Mouse (Mus musculus) left cerebral cortex, adult 8-10 months (tissue): ENCODE measurements around the gene Rbfox1. TPM values are rescaled to one million over a fixed set of nuclear protein-coding genes. Genes with fewer than 3 reads are reported as not detected.

Experiments
- DNase-seq, 2 experiments: peaks; one replicate each; pipeline ENCODE4 v3.0.0; 2022; ENCODE audit warnings: low spot score in 2 of 2
- total RNA-seq, 4 experiments: library from RNA; stranded (reverse); gene quantifications; 2 replicates each; pipeline ENCODE4 v1.2.4; 2022

The Rbfox1 gene
- total RNA-seq, 4 experiments from 2014 or later = 293 to 314 (median 299) TPM

DNA sequence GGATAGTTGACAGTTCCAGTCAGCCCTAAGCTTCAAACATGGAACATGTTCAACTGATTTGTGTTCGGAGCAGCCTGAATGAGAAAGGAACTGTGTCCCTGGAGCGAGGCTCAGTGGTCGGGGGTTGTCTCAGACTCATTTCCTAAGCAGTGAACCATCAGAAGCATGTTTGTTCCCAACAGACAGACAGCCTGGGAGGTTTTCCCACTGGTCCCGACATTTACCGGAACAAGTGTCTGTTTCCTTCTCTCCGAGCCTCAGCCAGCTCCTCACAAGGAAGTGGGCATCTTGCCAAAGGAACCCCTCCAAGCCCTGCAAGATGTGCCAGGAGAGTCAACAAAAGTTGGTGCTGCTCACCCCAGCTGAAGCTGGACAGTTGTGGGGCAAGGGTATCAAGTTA is 1022.4 kb downstream of the Rbfox1 start:
- no peak for DNase-seq

- no peak for DNase-seq
Measured at GRCm38 (mm10) chr16:6914531-6914930, 1029.4 kb downstream of the Rbfox1 start.

DNA sequence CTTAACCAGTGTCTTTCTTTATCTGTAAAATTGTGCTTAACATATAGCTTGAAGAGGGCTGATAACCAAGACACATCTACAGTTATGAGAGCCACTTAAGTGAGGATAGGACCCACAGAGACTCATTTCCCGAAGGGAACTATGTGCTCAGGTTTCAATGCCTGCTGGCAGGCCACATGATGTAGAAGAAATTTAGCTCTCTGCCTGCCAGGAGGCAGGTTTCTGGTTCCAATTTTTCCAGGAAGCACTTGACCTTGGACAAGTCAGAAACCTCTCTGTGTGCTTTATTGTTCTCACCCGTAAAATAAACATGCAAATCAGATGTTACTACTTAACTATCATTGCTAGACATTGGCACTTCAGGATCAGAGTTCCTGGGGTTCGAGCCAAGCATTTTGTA is 1033.5 kb downstream of the Rbfox1 start:
- no peak for DNase-seq

- DNase-seq = no peak
Measured at GRCm38 (mm10) chr16:6919681-6920080, 1034.5 kb downstream of the Rbfox1 start.

GRCm38 (mm10) chr16:6927661-6928060 is 1042.5 kb downstream of the Rbfox1 start:
- no peak for DNase-seq

- no peak for DNase-seq
Measured at GRCm38 (mm10) chr16:6930795-6931194, 1045.6 kb downstream of the Rbfox1 start.

DNA sequence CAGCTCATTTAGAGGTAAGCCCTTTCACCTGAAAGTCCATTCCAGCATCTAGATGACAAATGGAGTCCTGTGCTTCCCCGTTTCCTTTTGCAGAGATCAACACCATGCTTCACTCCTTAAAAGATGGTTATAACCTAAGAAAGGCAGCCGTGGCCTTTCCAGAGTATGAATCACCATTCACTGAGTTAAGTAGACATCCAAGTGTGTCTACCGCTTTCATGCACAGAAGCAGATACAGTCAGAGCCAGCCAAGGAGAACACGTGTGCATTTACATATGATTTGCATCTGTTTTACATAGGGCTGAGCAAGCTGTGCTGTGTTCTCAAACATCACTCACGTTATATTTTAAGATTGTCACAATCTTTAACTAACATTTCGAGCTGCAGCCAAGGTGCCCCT is 1061.0 kb downstream of the Rbfox1 start:
- peak in 1 of 2 experiments; percentile 68 for DNase-seq

DNA sequence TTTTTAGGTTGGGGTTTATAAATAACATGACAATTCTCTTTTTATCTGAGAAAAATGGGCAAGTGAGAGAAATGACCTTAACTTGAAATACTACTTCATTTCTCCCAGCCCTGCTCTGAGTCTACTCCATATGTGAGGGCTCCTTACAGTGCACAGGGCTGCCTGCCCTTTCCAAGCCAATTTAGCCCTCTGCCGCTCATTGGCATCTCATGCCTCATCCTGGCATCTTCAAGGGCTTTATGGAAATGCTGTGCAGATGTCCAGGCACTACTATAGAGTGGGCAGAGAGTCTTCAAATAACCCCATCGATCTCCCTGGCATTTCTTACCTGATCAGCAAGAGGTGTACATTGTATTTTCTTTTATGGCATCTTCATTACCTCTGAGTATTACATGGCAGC is 1064.5 kb downstream of the Rbfox1 start:
- no peak for DNase-seq

DNA sequence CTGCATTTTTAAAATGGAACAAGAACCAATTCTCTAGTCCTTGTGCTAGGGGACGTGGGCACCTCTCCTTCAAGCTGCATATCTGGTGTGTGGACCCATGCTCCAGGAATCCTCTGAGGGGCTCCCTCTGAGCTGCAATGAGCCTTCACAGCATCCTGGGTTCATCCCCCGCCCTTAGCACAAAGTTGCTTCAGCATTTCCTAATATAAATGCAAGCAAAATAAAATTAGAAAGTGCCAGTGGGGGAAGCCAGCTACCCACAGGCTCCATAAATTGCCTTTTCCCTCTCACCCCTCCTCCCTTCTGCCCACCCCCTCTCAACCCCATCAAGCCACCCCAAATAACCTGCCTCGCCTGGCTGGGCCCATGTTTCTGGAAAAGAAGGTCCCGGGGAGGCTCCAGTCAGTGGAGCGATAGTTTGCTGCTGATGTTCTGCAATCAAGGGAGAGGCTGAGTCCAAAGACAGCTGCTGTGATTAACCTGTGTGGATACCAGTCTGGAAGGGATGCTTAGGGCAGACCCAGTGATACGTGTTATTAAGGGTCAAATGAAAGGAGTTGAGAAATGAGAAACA is 1070.0 kb downstream of the Rbfox1 start:
- DNase-seq = peak in 1 of 2 experiments; percentile 22

DNA sequence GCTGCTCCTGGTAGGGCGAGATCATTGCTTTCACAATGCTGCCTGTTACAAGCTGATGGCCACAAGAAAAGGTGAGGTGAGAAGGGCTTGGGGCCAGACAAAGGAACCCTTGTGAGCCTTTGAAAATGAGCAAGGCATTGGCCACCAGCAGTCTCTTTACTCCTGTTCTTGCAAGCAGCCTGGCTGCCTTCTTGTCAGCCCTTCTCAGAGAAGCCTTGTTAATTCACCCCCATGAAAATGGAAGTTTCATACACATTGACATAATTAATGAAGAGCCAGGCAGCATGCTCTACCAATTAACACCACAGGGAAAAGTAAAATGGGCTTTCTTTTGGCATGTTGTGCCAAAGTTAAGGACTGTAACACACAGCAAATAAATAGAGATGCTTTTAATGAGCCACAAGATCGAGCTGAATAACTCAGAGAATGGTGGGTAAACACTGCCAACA is 1076.8 kb downstream of the Rbfox1 start:
- no peak for DNase-seq

DNA sequence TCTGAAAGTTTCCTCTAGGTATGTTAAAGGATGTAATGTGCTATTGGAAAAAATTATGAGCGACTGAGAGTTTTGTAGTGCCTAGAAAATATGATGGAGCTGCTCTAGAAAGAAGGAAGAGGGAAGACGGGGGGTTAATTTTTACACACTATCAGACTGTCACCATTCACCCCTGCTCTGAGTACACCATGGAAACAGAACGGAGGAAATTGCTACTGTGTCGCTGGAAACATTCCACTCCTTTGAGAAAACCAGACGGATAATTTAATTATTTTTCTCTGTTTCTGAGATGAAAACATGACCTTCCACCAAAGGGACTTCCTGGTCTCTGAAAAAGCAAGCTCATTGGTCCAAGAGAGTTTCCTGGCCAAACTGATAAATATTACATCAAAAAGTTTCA is 1077.4 kb downstream of the Rbfox1 start:
- no peak for DNase-seq

DNA sequence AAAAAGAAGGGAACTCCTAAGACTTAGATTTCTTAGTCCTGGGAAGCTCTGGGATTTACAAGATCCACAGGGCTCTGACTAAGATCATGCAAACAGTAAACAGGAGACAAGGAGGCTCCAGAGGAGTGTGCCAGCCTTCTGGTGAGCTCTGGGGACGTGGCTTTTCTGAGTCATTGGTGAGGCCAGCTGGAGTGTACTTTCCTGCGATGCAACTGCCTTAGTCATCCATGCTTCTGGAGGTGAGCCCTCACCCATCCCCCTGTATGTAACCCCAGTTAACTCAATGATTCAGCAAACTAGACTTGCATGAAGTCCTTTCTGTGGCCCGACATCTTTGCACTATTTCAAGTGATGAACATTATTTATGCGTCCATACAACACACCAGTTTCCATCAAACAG is 1078.4 kb downstream of the Rbfox1 start:
- DNase-seq = peak in 1 of 2 experiments; percentile 71

DNA sequence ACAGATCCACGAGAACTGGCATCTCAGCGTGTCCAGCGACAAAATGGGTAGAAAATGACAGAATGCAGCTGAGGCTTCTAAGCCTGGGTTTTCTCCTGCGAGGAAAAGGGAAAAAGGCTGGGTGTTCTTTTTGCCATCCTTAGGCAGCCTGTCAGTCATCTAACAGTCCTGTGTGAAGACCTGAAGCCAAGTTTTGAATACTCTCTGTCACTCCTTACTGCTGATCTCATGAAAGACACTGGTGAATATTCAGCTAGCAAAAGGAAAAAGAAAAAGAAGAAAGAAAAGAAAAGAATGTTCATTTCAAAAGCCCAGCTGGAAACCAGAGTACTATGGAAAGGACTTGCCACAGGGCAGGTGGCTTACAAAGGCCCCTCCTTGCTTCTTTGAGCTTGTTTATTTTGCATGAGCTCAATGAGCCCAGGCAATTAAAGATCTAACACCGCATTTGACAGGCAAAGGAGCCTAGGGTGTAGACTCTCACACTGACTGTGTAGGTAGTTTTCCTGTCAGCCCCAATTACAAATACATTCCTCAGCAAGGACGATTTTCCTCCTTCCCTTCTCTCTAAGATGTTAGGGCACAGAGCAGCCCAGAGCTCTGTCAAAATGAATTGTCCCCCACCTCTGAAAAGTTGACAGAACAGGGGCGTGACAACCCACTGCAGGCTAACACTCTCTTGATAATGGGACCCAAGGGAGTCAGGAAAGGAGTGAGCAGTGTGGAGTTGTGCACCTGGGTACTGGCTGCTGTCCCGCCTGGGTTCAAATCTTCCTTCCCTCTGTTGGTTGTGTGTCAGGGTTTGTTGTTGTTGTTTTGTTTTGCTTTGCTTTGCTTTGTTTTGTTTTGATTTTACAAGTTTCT is 1079.8 kb downstream of the Rbfox1 start:
- no peak for DNase-seq

DNA sequence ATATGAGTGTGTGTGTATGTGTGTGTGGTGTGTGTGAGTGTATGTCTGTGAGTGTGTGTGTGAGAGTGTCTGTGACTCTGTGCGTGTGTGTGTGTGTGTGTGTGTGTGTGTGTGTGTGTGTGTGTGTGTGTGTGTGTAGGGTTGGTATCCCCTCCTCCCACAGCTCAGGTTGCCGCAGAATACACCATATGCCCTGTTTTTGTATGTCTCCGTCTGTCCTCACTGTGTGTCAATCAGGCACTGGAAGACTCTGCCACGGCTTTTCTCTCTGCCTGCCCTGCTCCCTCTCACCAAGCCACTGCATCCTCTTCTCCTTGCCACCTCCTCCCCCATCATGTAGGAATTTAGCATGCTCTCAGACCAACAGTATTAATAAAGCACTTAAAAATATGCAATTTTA is 1084.8 kb downstream of the Rbfox1 start:
- DNase-seq = no peak

GRCm38 (mm10) chr16:6976341-6976740 is 1091.2 kb downstream of the Rbfox1 start:
- DNase-seq = no peak

GRCm38 (mm10) chr16:6983947-6984346 is 1098.8 kb downstream of the Rbfox1 start:
- no peak for DNase-seq

GRCm38 (mm10) chr16:6986031-6986430 is 1100.9 kb downstream of the Rbfox1 start:
- DNase-seq = peak in 1 of 2 experiments; percentile 24

GRCm38 (mm10) chr16:6986494-6986893 is 1101.3 kb downstream of the Rbfox1 start:
- no peak for DNase-seq

DNA sequence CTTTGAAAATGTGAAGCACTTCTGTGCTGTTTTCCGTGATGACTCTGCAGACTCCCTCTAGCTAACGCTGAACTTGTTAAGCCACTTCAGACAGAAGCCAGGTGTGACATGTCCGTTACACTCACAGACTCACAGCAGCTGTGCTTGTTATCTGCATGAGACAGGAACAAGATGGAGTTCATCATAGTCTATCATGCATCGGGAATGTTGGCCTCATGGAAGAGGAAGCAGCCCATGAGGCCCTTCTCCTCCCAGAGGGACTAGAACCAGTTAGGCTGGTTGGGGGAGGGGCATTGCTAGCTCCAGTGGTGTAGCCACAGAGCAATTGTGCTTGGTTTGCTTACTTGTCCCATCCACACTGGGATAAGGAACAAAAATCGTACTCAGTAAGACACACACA is 1107.1 kb downstream of the Rbfox1 start:
- DNase-seq = no peak

DNA sequence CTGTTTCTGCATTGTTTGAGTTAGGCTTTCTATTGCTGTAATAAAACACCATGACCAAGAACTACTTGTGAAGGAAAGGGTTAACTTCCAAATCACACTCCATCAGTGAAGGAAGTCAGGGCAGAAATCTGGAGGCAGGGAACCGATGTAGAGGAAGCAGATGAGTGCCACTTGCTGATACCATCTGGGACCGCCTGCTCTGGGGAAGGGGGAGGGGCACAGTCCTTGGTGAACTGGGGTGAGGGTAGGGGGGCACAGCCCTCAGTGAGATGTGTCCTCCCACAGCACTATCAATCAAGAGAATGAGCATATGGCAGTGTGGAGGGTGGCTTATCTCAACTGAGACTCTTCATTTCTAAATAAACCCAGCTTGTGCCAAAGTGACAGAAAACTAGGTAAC is 1108.0 kb downstream of the Rbfox1 start:
- no peak for DNase-seq

- DNase-seq = no peak
Measured at GRCm38 (mm10) chr16:6997109-6997508, 1112.0 kb downstream of the Rbfox1 start.

DNA sequence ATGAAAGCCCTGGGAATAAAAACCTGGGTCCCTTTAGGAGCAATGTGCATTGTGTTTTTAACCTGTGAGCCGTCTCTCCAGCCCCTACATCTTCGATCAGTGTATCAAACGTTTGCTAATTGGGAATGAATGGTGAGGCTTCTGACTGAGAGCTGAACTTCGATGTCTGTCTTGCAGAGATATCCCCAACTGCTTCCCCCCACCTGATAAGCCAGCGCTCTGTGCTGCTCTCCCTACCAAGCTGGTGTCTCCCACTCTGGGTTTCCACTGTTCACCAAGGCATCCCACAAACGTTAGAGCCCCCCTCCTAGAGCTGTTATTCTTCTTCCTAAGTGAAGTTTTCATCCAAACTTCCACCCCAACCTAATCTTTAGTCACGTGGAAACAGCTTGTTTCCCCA is 1112.7 kb downstream of the Rbfox1 start:
- no peak for DNase-seq

- DNase-seq = no peak
Measured at GRCm38 (mm10) chr16:7004565-7004964, 1119.4 kb downstream of the Rbfox1 start.
